8 mouse cellular contexts compared by ENCODE assay signal in genomic region chr1:39530258-39530943, GRCm38 (mm10). TPM values are rescaled to one million over a fixed set of nuclear protein-coding genes. Genes with fewer than 3 reads are reported as not detected.
A peak's percentile ranks its signal among the peaks of the same experiment; 100 is the strongest.
DNase-seq lines count a peak whose midpoint lies in the region; ATAC-seq and TF ChIP-seq lines count a peak whose summit lies in the region.

No protein-coding gene starts in this region.

- no peak overlapping the region for H3K4me3 ChIP-seq in lung, adult 2 months (replicated peaks; ENCODE audit: extremely low read depth, low read depth, low read length)

- TF ChIP-seq CTCF in lung, adult 2 months (IDR thresholded peaks at IDR 0.05; ENCODE audit: insufficient read depth, low read length) = peak; percentile 65

- no peak for TF ChIP-seq POLR2A in lung, adult 2 months (IDR thresholded peaks at IDR 0.05; ENCODE audit: borderline replicate concordance, extremely low read depth, low read depth, low read length)

- 0 out of 2 replicates have a peak, but pooled peaks cover 2% of the 10 kb centered on the region for H3K4me1 ChIP-seq in lung, adult 2 months (ENCODE audit: control insufficient read depth, insufficient read depth, low read length)

- WGBS in large intestine, adult 2 months = 34% methylated on average over 13 of the region's 13 CpGs
- 32% methylated on average over 13 of the region's 13 CpGs for WGBS in lung, adult 2 months

- peak; percentile 91 for DNase-seq in ZHBTc4 (ENCODE audit: low read depth, low spot score)
- DNase-seq in cerebellum, postnatal 25 days = peak; percentile 77 to 90
- DNase-seq in gastrocnemius, postnatal 10 days = peak; percentile 82
- DNase-seq in large intestine, adult 2 months (ENCODE audit: low read depth, low spot score) = peak; percentile 52
- DNase-seq in lung, adult 2 months = peak; percentile 73
- DNase-seq in right cerebral cortex, postnatal 10 days (ENCODE audit: low spot score in 2 of 2) = peak; percentile 85 to 88
- DNase-seq in Muller cell, postnatal 12 days (ENCODE audit: inconsistent ontology term) = no peak

- ATAC-seq in CD4-positive, CD25-positive, alpha-beta regulatory T cell, adult 4 months = peak; percentile 80

RNA-seq across cellular contexts. Expression of gene Cnot11, which starts 4.4 kb away (rescaled TPM):
- polyA plus RNA-seq in CD4-positive, CD25-positive, alpha-beta regulatory T cell, adult 4 months (2017; shearing (Covaris generic)) = 1 to 10 TPM; 2.9 to 4.8 TPM
- total RNA-seq in gastrocnemius, postnatal 10 days (2021) = 10 to 100 TPM; 19.2 to 19.6 TPM
- 10.7 and 12.6 TPM in 2 replicates for polyA plus RNA-seq in large intestine, adult 2 months (2012; rRNA removed)
- 17.8 and 20.4 TPM in 2 replicates for polyA plus RNA-seq in lung, adult 2 months (2012; rRNA removed)

RNA-seq across cellular contexts. Expression of gene Rnf149, which starts 46.8 kb away (rescaled TPM):
- polyA plus RNA-seq in CD4-positive, CD25-positive, alpha-beta regulatory T cell, adult 4 months (2017; shearing (Covaris generic)) = 10 to 100 TPM; 18.6 to 19.9 TPM
- 10 to 100 TPM in 1 of 2 experiments, 1 to 10 TPM in 1; 9.3 to 11.2 TPM for total RNA-seq in gastrocnemius, postnatal 10 days (2021)
- 17.9 and 20.4 TPM in 2 replicates for polyA plus RNA-seq in large intestine, adult 2 months (2012; rRNA removed)
- 17.3 and 18.2 TPM in 2 replicates for polyA plus RNA-seq in lung, adult 2 months (2012; rRNA removed)

RNA-seq across cellular contexts. Expression of gene Tbc1d8, which starts 51.8 kb away (rescaled TPM):
- 1 to 10 TPM; 2.3 to 2.8 TPM for polyA plus RNA-seq in CD4-positive, CD25-positive, alpha-beta regulatory T cell, adult 4 months (2017; shearing (Covaris generic))
- 10 to 100 TPM in 1 of 2 experiments, 1 to 10 TPM in 1; 10.0 to 13.0 TPM for total RNA-seq in gastrocnemius, postnatal 10 days (2021)
- polyA plus RNA-seq in large intestine, adult 2 months (2012; rRNA removed) = 8.0 and 13.5 TPM in 2 replicates
- 27.2 and 30.9 TPM in 2 replicates for polyA plus RNA-seq in lung, adult 2 months (2012; rRNA removed)
